Mouse (Mus musculus) ovary, postnatal 10 days (tissue): Measurements from ENCODE around the gene Mex3d.

ENCODE experiments used
- DNase-seq: peaks from one replicate; pipeline ENCODE4 v3.0.0; 2022; ENCODE audit warnings: low spot score

Gene Mex3d

DNA sequence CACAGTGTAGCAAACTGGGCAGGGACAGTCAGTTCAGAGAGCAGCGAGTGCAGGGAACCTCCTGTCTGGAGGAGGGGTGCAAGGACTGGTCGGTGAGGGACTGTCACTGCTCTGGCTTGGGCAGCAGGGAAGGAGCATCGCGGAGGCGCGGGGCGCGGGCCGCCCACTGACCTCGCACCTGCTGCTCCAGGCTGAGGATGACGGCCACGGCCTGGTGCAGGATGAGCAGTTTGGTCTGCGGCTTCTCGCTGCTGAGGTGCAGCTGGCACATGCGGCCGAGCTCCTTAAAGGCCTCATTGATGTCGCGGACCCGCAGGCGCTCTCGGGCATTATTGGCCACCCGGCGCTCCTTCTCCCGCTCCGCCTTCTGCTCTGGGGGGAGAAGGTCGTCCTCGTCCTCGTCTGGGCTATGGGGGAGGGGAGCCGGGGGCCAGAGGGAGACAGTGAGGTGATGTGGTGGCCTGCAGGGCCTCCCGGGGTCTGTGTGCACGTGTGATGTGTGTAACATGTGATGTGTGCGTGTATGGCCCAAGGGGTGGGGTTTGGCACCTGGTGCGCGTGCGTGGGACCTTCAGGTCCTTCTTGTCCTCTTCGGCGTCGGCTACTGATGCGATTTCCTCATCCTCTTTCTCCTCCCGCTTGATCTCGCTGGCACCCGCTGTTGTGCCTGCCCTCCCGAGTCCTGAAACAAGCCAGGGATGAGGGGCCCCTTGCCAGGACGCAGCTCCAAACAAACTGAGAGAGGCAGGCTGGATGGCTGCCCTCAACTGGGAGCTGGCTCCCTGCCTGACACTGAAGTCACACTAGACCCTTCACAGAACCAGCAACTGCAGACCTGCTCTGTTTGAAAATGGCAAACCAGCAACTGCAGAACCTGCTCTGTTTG is 25.4 kb upstream of the Mex3d start:
- no peak for DNase-seq

DNA sequence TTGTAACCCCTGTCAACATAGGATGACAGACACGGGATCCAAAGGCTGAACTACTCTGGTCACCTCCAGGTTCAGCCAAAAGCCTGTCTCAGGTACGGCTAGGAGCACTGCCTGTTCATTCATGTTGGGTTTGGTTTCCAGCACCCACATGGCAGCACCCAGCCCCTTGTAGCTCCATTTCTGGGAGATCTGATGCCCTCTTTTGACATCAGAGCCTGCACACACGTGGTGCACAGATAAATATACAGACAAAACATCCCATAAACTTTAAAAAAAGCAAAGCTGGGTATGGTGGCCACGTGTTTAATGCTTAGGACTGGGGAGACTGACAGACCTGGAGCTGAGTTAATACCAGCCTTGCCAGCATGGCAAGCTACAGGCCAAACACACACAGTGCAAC is 20.5 kb upstream of the Mex3d start:
- DNase-seq = no peak

DNA sequence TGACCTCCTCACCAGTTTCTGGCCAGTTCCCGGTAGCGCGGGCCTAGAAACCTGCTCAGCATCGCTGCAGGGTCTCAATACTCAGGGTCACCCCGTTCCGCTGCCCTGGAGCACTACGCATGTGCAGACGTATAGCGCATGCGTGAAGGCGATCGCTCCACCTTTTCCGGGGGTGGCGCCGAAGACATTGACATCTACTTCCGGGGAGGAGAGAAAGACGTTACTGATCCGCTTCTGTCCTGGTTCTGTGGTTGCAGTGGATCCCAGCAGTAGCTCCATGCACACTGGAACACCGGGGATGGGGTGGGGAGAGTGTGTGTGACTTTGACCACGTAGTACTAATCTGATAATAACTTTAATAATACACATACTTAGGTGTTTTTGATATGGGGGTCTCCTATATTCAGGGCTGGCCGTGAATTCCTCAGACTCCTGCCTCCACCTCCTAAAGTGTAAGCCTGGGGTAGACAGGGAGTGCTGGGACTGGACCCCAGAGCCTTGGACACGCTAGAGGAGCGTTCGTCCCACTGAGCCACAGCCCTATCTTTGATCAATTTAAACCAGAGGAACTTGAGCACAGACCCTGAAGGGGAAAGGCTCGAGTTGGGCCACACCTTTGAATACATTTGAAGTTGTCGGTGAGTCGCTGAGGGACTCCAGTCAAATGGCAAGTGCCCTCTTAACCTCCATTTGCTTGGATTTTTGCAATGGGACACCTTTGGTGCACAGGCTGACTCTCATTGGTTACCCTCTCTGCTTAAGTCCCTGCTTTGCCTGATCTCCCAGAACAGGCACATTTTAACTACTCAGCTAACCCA is 19.4 kb upstream of the Mex3d start, which contains the start of gene Uqcr11:
Gene Uqcr11, minus strand, starts transcription at position 147 of the 818 bp plus-strand sequence.
- DNase-seq = peak; percentile 70

DNA sequence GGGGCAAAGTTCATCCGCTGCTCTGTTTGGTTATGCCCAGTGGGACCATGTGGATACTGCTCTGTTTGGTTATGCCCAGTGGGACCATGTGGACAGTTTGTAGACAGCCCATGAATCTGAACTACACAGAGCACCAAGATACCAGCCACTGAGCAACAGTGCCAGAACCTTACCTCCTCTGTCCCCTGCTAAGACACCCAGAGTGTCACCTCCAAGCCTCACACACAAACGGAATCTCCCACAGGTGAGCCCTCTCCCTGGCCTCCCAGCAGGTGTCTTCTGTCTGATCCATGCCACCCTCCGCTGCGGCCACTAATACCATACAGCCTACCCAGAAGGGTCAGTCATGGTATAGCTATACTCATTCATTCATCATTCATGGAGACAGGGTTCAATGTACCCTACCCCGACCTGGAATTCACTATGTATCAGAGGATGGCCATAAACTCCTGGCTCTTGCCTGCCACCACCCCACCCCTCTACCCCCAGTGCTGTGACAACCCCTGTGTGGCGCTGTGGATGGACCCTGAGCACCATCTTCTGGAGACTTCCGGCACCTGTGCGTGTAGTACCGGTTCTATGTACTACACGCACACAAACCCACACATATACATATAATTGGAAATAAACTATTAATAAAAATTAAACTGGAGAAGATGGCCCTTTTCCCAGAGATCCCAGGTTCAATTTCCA is 18.2 kb upstream of the Mex3d start:
- no peak for DNase-seq

DNA sequence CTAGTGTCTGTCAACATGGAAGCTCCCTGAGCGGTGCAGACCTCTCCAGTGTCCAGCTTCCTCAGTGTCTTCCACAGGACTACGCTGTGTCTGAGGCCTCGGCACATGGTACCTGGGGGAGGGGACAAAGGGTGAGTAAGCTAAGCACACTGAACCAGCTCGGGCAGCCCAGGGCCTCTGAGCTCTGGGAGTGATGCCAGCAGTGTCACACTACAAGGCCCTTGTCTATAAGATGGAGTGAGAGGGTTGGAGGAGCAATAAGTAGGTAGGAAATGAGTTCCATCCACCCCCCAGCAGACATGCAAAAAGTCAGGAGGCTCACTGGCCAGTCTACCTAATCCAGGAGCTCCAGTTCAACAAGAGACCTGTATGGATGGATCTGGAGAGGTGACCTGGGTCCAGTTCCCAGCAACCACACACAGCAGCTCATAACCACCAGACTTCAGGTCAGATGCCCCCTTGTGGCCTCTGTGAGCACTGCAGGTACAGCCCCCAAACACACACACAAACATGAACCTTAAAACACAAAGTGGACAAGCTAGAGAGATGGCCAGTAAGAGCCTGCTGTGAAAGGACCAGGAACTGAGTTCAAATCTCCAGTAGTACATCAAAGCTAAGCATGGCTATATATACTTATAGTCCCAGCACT is 15.7 kb upstream of the Mex3d start:
- no peak for DNase-seq

DNA sequence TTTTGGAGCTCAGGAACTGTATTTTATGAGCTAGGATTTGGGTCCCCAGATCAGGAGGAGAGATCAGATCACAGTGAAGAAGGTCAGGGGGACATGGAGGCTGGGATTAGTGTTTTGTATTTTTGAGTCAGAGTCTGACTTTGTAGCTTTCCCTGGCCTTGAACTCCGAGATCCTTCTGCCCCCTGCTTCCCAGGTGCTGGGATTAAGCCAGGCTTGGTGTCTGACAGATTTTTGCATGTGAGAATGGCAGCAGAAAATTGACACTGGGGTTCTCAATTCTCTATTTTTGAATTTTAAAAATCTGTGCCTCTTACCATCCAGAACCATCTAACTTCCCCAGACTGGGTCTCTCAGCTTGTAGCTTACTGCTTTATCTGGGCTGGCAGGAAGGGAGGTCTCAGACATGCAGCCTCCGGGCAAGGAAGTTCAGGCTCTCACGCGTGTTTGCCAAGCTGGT is 13.3 kb upstream of the Mex3d start:
- DNase-seq = no peak

DNA sequence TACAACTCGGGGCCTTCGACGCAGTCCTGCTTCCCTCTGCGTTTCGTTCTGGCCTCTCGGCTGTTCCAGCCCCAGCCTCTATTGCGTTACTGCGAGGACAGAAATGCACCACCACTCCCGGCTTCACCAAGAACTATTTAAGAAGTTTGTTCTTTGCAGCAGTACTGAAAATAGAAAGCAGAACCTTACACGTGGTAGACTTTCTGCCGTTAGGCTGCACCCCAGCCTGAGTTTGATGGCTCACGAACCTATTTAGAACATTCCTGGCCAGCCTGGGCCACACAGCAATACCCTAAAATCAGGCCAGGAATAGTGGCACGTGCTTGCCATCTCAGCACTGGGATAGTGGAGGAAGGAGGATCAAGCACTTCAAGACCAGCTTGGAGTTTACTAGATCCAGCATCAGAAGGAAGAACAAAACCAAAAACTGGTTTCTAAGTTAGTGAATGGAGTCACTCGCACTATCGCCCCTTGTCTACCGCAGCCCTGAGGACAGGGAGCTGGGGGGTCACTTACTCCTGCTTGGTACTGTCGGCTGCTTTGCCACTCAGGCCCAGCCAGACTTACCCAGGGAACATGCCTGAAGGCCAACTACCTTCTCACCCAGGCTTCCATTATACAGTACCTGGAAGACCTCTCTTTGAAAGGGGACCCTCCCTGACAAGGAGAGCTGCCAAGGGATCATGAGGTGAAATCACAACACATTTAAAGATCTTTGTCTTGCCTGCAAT is 12.7 kb upstream of the Mex3d start:
- DNase-seq = no peak

DNA sequence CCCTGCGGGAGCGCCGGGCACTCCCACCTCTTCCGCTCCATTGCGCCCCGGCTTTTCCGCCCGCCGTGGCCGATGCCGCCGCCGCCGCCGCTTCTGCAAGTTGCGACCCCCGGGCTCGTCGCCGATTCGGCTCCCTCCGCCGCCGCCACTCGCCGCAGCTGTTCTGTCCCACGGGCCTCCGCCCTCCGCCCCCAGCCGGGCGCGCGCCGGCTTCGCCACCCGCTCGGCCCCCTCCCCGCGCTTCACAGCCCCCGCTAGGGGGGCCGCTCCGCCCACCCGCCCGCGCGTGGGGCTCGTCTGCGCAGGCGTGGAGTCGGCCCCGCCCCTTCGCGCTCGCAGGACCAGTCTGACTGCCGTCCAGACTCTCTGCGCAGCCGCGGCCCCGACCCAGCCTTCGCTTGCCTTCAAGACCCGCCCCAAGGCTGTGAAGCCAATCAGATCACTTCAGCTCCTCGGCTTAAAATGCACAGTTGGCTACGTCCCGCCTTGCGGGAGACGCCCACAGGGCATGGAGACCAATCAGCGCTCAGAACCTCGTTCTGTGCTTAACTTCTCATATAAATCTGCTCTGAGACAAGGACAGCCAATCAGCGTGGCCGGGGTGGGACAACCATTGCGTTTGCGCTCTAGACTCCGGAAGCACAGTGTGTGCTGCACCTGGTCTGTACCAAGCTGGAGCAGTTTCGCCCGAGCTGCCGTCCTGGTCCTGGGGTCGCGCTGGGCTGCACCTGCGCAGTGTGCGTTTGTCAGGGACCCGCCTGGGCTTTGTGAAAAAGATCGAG is 11.9 kb upstream of the Mex3d start, which contains the start of gene Mbd3:
Gene Mbd3, minus strand, starts transcription at position 360 of the 782 bp plus-strand sequence.
- DNase-seq = peak; percentile 96

DNA sequence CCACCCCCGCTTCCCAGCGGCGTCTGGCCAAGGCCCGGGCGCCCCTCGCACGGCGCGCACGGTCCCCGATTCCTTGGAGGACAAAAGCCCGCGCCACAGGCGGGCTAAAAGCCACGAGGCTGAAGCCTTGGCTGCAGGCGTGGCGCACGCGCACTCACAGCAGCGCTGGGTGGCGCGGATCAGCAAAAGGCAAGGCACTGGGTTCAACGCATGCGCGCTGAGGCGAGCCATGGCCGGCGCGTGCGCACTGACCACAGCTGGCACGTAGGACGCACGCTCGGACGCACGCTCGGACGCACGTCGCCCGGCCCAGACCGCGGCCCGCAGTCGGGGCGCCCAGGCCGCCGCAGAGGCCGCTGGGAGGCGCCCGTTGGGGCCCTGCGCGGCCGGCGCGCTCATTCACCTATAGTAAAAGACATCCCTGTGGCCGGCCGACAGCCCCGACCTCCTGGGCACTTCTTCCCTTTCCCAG is 11.3 kb upstream of the Mex3d start:
- peak; percentile 95 for DNase-seq

DNA sequence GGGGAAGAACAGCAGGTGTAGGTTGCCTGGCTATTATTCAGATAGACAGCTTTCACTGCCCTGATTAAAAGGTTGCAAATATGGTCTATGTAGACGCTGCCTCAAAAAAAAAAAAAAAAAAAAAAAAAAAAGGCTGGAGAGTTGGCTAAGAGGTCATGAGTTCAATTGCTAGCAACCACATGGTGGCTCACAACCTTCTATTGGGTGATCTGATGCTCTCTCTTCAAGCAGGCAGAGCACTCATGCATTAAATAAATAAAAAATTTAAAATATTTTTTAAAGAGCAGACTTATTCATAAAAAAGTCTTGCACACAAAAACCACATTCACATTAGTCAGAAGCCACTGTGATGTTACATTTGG is 10.7 kb upstream of the Mex3d start:
- no peak for DNase-seq

DNA sequence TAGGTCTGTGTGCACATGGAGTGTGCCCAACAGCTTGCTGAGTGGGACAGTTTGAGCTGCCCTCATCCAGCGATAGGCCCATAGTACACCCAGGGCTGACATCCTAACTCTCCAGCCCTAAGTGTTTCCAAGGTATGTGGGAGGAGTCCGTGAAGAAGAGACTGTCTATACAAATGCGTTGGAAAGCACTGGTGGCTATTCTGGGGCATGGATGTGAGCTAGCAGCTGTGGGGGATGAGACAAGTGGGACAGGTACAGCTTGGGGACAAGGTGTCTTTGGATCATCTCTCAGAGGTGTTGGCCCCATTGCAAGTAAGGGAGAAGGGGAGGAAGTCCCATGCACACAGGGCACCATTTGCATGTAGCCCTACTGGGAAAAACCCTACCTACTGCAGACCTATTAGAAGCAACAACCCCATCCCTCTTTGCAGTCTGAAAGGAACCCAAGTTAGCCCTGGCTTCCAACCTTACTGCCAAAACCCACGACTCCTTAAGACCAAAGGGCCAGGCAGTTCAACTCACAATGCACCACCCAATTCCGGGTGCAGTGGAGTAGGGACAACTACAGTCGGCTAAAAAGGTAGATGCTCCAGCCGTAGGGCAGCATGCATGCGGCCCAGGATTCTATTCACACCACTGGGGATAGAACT is 10.2 kb upstream of the Mex3d start:
- DNase-seq = no peak

DNA sequence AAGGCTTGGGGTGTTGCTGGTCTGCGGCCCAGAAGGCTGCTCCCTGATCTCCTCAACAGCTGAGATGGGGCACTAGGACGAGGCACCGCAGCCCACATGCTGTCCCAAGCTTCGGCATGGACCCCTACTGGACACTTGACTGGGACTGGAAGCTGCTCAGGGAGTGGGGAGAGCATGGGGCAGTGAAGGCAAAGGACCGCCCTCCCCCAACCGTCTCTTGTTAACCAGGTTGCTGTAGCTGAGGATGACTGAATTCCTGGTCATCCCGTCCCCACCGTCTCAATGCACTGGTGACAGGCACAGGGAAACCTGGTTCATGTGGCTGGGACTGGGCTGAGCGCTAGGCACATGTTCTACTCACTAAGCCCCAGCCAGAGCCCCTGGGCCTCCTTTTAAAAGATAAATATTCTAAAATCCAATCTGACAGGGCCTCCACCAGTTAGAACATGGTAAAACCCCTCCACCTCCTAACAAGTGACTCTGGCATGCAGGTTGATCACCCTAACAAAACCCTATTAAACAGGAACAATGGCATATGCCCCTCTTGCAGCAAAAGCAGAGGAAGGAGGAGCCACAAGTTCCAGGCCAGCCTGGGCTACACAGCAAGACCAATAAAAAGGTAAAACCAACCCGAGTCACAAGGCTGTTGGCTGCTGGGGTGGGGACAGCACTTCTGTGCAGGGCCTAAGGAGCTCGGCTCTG is 9.5 kb upstream of the Mex3d start:
- no peak for DNase-seq

DNA sequence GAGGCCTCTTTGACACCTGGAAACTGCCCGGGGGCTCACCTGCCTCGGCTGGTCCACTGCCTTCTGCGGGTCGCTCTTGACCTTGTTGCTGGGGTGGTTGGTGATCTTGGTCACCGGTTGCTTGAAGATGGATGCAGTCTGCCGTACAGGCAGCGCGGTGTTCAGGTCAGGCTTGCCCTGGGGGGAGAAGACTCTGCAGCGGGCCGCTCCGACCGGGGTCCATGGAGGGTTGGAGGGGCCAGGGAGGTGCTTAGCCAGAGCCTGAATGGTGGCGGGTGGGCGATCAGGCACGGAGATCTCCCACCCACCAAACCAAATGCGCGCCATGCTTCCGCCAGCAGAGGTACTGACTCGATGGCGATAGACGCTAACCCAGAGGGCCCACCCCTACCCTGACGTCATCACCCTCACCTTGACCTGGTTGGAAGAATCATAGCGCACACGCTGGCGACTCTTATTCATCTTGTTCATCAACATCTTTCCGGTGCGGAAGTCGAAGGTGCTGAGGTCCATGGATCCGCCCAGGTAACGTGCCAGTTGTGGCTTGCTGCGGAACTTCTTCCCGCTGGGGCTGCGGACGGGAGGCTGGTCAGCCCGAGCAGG is 7.7 kb upstream of the Mex3d start:
- DNase-seq = no peak

DNA sequence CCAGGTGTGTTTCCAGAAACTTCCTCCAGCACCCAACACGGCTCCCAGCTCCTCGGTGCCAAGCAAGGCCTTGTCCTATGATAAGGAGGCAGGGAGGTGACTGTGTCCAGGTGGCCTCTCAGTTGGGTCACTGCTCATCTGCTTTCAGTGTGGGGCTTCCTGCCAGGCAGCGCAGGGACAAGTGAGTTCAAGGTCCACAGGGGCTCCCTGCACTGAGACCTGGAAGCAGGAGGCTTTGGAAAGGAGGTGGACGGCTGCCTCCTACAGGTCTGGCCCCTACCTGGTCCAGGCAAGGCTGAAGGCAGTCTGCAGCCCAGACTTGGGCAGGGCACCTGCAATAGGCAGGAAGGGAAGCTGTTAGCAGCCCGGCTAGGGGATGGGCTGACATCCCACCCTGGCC is 5.2 kb upstream of the Mex3d start:
- no peak for DNase-seq

DNA sequence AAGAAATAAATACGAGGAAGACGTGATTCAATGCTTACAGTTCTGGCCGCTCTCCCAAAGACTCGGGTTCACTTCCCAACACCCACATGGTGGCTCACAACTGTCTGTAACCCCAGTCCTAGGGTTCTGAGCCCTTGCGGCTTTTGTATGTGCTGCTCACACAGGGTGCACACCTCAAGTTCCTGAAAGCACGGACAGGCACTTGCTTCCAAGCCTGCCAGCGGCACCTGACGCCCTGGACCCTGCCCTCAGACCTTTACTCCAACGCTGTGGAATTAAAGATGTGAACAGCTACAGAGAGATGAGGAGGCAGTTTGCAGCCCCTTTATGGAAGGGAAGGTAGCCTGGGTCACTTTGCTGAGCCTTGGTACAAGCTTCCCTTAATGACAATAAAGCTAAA is 3.2 kb upstream of the Mex3d start:
- no peak for DNase-seq

DNA sequence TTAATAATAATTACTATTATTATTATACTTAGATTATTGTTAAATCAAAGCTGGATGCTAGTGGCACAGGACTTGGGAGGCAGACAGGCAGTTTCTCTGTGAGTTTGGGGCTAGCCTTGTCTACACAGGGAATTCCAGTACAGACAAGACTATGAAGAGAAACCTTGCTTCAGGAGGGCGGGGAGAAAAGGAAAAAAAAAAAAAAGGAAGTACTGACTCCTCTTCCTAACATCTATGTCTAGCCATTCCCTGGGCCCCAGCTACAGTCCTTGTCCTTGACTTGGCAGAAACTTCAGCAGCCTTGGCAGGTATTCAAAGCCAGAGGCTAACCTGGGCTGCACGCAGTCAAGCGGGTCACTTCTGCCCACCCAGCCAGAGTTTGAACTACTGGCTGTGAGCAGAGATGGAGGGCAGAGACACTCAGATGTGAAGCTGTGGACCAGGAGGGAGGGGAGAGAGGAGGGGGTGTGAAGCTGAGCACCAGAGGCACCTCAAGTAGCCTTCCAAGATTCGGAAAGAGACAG is 1.8 kb upstream of the Mex3d start:
- no peak for DNase-seq

DNA sequence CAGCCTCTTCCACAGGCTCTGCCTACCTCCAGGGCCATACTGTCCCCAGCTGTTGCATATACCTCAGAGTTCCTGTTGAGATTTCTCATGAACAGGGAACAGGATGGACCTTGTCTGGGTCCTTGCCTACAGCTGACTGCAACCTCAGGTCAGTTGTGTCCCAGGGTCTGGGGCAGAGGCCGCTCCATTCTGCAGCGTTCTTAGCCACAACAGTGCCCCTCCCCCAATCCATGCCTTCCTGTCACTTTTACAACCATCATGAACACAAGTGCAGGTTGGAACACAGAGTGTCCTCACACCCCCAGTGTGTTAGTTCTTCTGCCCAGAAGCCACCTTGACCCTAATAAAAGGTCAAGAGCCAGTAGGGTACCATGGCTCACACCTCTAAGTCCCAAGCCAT is 1.3 kb upstream of the Mex3d start:
- no peak for DNase-seq

DNA sequence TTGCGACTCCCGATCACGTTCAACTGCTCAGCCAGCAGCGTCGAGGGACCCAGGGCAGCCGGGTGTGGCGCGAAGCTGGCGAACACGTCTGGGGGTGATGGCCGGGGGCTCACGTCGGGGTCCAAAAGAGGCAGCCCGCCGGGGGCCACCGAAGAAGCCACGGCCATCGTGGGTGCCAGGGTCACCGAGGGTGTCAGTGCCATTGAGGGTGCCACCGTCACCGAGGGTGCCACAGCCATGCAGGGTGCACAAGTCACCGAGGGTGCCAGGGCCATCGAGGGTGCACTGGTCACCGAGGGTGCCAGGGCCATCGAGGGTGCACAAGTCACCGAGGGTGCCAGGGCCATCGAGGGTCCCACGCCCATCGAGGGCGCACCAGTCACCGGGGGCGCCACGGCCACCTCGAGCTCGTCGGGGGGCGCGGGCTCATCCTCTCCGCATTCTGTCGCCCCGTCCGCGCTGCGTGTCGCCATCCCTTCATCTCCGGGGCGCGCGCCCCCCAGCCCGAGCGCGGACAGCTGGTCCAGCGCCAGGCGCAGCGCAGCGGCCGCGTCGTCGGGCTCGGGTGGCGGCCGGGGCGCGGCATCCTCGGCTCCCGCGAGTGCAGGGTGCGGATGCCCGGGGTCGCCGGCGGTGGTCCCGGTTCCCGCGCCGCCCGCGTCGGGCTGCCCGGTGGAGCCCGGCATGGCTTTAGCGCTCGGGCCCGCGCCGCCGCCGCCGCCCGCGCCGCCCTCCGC is 556 bp downstream of the Mex3d start:
- no peak for DNase-seq
